Mouse (Mus musculus) midbrain, embryonic 10.5 days (tissue): Measurements from ENCODE around the gene Scarb1. TPM values are rescaled to one million over a fixed set of nuclear protein-coding genes. Genes with fewer than 3 reads are reported as not detected.

Experiments used
- DNase-seq: peaks from one replicate; pipeline ENCODE4 v3.0.0-alpha.2; 2017; ENCODE audit warnings: low spot score
- H3K27ac ChIP-seq: fragments of 300-500 bp; sonication (generic); replicated peaks from 2 replicates; pipeline ENCODE4 v1.5.1; 2016; ENCODE audit warnings: mild to moderate bottlenecking
- H3K27me3 ChIP-seq: fragments of 300-500 bp; sonication (generic); 2 replicates; pipeline ENCODE4 v1.6.1; 2016; ENCODE audit warnings: low read depth, mild to moderate bottlenecking; ENCODE audit not compliant: poor library complexity, severe bottlenecking
- H3K36me3 ChIP-seq: fragments of 300-500 bp; sonication (generic); 2 replicates; pipeline ENCODE4 v1.6.1; 2016; ENCODE audit warnings: mild to moderate bottlenecking, moderate library complexity
- H3K4me1 ChIP-seq: fragments of 300-500 bp; sonication (generic); 2 replicates; pipeline ENCODE4 v1.6.1; 2016
- H3K4me3 ChIP-seq: fragments of 300-500 bp; sonication (generic); 2 replicates; pipeline ENCODE4 v1.5.1; 2016; ENCODE audit warnings: mild to moderate bottlenecking, moderate library complexity
- H3K9me3 ChIP-seq: fragments of 300-500 bp; sonication (generic); replicated peaks from 2 replicates; pipeline ENCODE4 v1.6.1; 2016; ENCODE audit warnings: mild to moderate bottlenecking
- WGBS: fragments of 180-500 bp; shearing (Covaris S2); methylation state at CpG from one replicate; pipeline ENCODE4 v1.1.7; 2016; 5-methylcytosine and 5-hydroxymethylcytosine counted together
- polyA plus RNA-seq: library from polyadenylated mRNA; unstranded; fragments of >200 nt; fragmentation: Nextera tagmentation; extraction: Ambion mirVana; gene quantifications from 2 replicates; pipeline ENCODE4 v1.2.1, GENCODE M21; 2016

The Scarb1 gene
- polyA plus RNA-seq, 1 experiment from 2014 or later = 52.3 TPM

GRCm38 (mm10) chr5:125378919-125379318 is 38.0 kb upstream of the Scarb1 start:
- peaks cover 13% of the 10 kb centered on the region for H3K4me1 ChIP-seq
- no peak overlapping the region for H3K27ac ChIP-seq
- WGBS = 85% methylated on average over 5 of the region's 5 CpGs
- DNase-seq = no peak
- peaks cover 7% of the 10 kb centered on the region; the same call in 1 of the 2 replicates for H3K36me3 ChIP-seq
- H3K27me3 ChIP-seq = no peaks in the 10 kb centered on the region
- H3K4me3 ChIP-seq = no peak overlapping the region
- no peaks in the 10 kb centered on the region for H3K9me3 ChIP-seq

- H3K4me3 ChIP-seq = no peak overlapping the region
- H3K27ac ChIP-seq = no peak overlapping the region
- no peaks in the 10 kb centered on the region for H3K36me3 ChIP-seq
- H3K9me3 ChIP-seq = no peaks in the 10 kb centered on the region
- H3K4me1 ChIP-seq = peaks cover 13% of the 10 kb centered on the region
- no peak for DNase-seq
- 61% methylated on average over 7 of the region's 7 CpGs for WGBS
- no peaks in the 10 kb centered on the region for H3K27me3 ChIP-seq
Measured at GRCm38 (mm10) chr5:125377214-125377613, 36.3 kb upstream of the Scarb1 start.

- WGBS = 88% methylated on average over 2 of the region's 2 CpGs
- no peaks in the 10 kb centered on the region for H3K27me3 ChIP-seq
- DNase-seq = no peak
Measured at GRCm38 (mm10) chr5:125375871-125376270, 35.0 kb upstream of the Scarb1 start.

GRCm38 (mm10) chr5:125372027-125372426 is 31.1 kb upstream of the Scarb1 start:
- Histone ChIP-seq H3K27me3 (no peaks in the 10 kb centered on the region), H3K4me1 (no peaks in the 10 kb centered on the region), H3K9me3 (no peaks in the 10 kb centered on the region), H3K36me3 (no peaks in the 10 kb centered on the region), H3K4me3 (no peak overlapping the region), H3K27ac (no peak overlapping the region)
- 89% methylated on average over 4 of the region's 4 CpGs for WGBS
- DNase-seq = no peak

More at GRCm38 (mm10) chr5:125375871-125376270, 35.0 kb upstream of the Scarb1 start:
- H3K4me3 ChIP-seq = no peak overlapping the region
- no peaks in the 10 kb centered on the region for H3K36me3 ChIP-seq
- peaks cover 13% of the 10 kb centered on the region for H3K4me1 ChIP-seq
- H3K27ac ChIP-seq = no peak overlapping the region
- no peaks in the 10 kb centered on the region for H3K9me3 ChIP-seq

GRCm38 (mm10) chr5:125370950-125371693 is 30.2 kb upstream of the Scarb1 start:
- H3K4me3 ChIP-seq = no peak overlapping the region
- no peaks in the 10 kb centered on the region for H3K36me3 ChIP-seq
- 73% methylated on average over 7 of the region's 7 CpGs for WGBS
- no peak overlapping the region for H3K27ac ChIP-seq
- no peaks in the 10 kb centered on the region for H3K9me3 ChIP-seq
- H3K4me1 ChIP-seq = no peaks in the 10 kb centered on the region
- no peaks in the 10 kb centered on the region for H3K27me3 ChIP-seq
- no peak for DNase-seq

GRCm38 (mm10) chr5:125368568-125368967 is 27.7 kb upstream of the Scarb1 start:
- WGBS = 1% methylated on average over 4 of the region's 4 CpGs

GRCm38 (mm10) chr5:125368156-125368555 is 27.3 kb upstream of the Scarb1 start:
- H3K27me3 ChIP-seq = no peaks in the 10 kb centered on the region
- H3K9me3 ChIP-seq = no peaks in the 10 kb centered on the region
- no peaks in the 10 kb centered on the region for H3K36me3 ChIP-seq
- DNase-seq = no peak
- H3K27ac ChIP-seq = no peak overlapping the region
- 76% methylated on average over 5 of the region's 5 CpGs for WGBS
- H3K4me3 ChIP-seq = no peak overlapping the region
- no peaks in the 10 kb centered on the region for H3K4me1 ChIP-seq

More at GRCm38 (mm10) chr5:125368568-125368967, 27.7 kb upstream of the Scarb1 start:
- no peaks in the 10 kb centered on the region for H3K4me1 ChIP-seq
- peak; percentile 58 for DNase-seq
- no peaks in the 10 kb centered on the region for H3K27me3 ChIP-seq
- no peaks in the 10 kb centered on the region for H3K9me3 ChIP-seq
- H3K27ac ChIP-seq = no peak overlapping the region
- no peak overlapping the region for H3K4me3 ChIP-seq
- H3K36me3 ChIP-seq = no peaks in the 10 kb centered on the region

GRCm38 (mm10) chr5:125364851-125365429 is 24.0 kb upstream of the Scarb1 start:
- Histone ChIP-seq H3K27me3 (no peaks in the 10 kb centered on the region), H3K4me3 (no peak overlapping the region), H3K4me1 (peaks cover 8% of the 10 kb centered on the region), H3K27ac (no peak overlapping the region), H3K36me3 (no peaks in the 10 kb centered on the region), H3K9me3 (no peaks in the 10 kb centered on the region)
- no peak for DNase-seq
- 77% methylated on average over 4 of the region's 4 CpGs for WGBS

- Histone ChIP-seq H3K27me3 (no peaks in the 10 kb centered on the region), H3K9me3 (no peaks in the 10 kb centered on the region), H3K4me1 (peaks cover 8% of the 10 kb centered on the region), H3K36me3 (no peaks in the 10 kb centered on the region), H3K27ac (no peak overlapping the region), H3K4me3 (no peak overlapping the region)
- DNase-seq = no peak
- 90% methylated on average over 7 of the region's 7 CpGs for WGBS
Measured at GRCm38 (mm10) chr5:125363894-125364293, 23.0 kb upstream of the Scarb1 start.

GRCm38 (mm10) chr5:125360981-125361510 is 20.2 kb upstream of the Scarb1 start:
- no peak overlapping the region for H3K27ac ChIP-seq
- H3K4me1 ChIP-seq = peaks cover 8% of the 10 kb centered on the region
- 71% methylated on average over 16 of the region's 16 CpGs for WGBS
- no peaks in the 10 kb centered on the region for H3K36me3 ChIP-seq
- no peak overlapping the region for H3K4me3 ChIP-seq
- DNase-seq = no peak
- H3K27me3 ChIP-seq = no peaks in the 10 kb centered on the region
- no peaks in the 10 kb centered on the region for H3K9me3 ChIP-seq

GRCm38 (mm10) chr5:125360566-125360965 is 19.7 kb upstream of the Scarb1 start:
- no peak overlapping the region for H3K4me3 ChIP-seq
- WGBS = 54% methylated on average over 9 of the region's 9 CpGs
- no peaks in the 10 kb centered on the region for H3K27me3 ChIP-seq
- DNase-seq = no peak
- peaks cover 8% of the 10 kb centered on the region for H3K4me1 ChIP-seq
- no peaks in the 10 kb centered on the region for H3K9me3 ChIP-seq
- no peaks in the 10 kb centered on the region for H3K36me3 ChIP-seq
- H3K27ac ChIP-seq = no peak overlapping the region

GRCm38 (mm10) chr5:125358270-125358608 is 17.3 kb upstream of the Scarb1 start:
- DNase-seq = no peak
- 81% methylated on average over 5 of the region's 5 CpGs for WGBS

More at GRCm38 (mm10) chr5:125358270-125358608, 17.3 kb upstream of the Scarb1 start:
- 0 out of 2 replicates have a peak overlapping the region, but pooled peaks have one; percentile 13 for H3K27ac ChIP-seq
- H3K27me3 ChIP-seq = no peaks in the 10 kb centered on the region
- H3K9me3 ChIP-seq = no peaks in the 10 kb centered on the region
- no peak overlapping the region for H3K4me3 ChIP-seq
- no peaks in the 10 kb centered on the region for H3K36me3 ChIP-seq
- H3K4me1 ChIP-seq = peaks cover 13% of the 10 kb centered on the region
